Mouse (Mus musculus) frontal cortex, postnatal 25 days (tissue): Measurements from ENCODE around the gene Ajm1.

Experiments used
- DNase-seq, 2 experiments: peaks; one replicate each; pipeline ENCODE4 v3.0.0; 2022; ENCODE audit warnings: low spot score in 2 of 2

The Ajm1 gene

DNA sequence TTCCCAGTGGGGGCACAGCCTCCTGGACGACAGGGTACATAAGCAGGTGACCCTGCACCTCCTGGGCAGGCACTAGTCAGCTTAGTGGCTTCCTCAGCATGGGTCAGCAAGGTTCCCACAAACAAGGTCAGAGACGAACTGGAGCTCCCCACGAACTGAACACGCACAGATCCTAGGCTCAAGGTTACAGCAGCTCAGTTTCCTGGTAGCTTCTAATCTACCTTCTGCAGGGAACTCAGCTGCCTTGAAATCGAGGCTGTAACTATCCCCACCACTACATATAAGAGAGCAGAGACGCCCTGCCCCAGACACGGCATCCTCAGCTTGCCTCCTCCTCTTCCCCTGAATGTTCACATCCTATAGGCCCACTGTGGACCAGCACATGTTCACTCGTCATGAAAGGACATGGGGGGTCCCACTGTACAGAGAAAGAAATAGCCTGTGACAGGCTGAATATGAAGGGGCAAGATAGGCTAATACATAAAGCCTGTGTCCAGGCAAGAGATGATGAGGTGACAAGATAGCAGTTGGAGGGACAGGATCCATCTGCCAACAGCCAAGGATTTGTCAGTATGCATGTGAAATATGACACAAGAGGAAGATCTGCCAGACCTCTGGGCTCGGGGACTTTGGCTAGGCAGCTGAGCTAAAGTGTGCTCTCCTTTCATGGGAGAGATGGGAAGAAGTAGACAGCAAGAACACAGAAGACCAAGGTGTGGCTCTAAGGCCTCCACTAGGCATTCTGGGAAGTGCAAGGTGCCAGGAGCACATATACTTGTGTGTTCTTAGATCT, 54.9 kb downstream of the Ajm1 start:
- no peak for DNase-seq
